Mouse (Mus musculus): ENCODE measurements around the gene Gm42957.
"Not testable (repeated sequence)": the region's sequence is repeated elsewhere in the genome, so short reads cannot be mapped to it uniquely, and the experiment has no call there.

Gene Gm42957

DNA sequence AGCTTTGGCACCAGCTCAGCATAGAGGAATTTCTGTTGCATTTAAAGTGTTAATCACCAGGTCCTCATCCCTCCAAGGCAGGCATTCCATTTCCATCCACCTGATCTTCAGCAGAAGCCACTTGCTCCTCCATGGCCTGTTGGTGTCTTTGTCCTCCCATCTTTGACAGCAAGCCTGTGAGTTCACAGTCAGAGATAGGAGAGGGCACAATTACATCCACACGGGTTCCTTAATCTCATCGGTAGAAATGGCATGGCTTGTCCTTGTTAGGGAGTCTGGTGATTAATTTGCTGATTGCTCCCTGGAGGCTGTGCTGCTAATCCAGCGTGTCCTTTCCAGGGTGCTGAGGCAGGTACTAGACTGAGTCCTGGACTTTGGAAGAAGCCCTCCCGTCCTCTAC is 38.2 kb downstream of the Gm42957 start:
- in situ Hi-C loops (cut with MseI, MboI) = no loop called here

DNA sequence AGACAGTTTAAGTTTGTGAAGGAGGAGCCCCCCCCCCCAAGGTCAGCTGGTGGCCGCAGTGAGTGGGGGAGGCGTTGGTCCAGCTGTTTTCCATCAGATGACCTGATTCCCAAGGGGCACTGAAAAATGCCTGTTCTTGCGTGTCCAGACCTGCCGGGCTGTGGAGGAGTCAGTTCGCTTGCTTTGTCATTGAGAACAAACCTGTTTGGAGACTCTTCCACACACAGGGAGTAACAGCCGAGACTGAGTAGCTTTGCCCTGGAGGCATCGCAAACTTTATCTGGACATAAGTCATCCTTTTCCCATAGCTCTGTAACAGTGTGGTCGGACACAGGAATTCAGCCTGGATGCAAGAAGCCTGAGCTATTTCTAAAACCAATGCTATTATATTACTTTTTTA is 39.2 kb downstream of the Gm42957 start:
- in situ Hi-C loops (cut with MseI, MboI) = no loop called here

DNA sequence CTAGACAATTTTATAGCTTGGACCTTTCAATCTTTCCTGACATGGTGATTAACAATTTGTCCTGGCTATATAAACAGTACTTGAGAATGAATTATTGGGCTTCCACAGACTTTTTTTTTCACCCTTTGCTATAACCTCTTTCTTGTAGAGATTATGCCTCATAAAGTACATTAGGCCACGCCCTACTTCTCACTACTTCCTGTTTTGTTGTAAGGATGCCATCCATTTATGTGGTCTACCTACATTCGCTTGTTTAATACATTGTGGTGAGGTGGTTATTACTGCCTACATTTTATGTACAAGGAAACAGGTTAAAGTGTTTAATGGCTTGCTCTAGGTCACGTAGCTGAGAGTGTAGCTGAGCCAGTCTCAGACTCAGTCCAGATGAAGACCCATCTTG is 39.9 kb downstream of the Gm42957 start:
- in situ Hi-C loops (cut with MseI, MboI) = no loop called here

DNA sequence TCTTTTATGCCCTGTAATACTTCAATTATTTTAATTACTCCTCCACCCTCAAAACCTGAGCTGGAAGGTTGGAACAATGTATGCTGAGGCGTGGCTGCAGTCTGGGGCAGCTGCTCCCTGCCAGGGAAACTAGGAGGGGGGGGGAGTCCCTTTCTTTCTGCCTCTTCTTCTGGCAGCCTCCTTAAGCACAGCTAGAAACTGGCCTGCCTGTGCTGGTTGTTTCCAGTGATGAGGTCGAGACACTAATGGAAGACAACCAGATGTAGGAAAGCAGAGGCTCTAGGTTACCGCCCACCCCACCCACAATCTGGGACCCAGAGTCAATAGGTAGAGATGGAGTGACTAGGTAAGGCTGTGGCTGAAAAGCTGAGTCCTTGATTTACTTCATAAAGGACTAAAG is 40.4 kb downstream of the Gm42957 start:
- in situ Hi-C loops (cut with MseI, MboI) = no loop called here

DNA sequence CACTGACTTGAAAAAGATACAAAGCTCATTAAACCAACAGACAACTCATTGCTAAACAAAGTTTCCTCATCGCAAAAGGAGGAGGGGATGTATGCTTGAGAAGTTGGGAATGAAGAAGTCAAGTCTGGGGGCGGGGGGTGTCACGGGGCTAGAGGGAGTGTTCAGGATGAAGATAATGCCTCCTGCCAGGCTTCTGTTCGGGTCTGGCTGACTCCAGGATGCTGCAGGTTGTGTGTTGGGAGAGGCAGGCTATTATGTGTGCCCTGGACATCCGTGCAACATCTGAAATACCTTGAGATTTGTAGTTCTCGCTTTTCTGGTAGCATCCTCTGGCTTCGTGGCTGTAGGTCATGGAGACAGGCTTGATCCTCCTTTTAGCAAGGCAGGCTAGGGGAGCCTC is 43.2 kb downstream of the Gm42957 start:
- in situ Hi-C loops (cut with MseI, MboI) = no loop called here

DNA sequence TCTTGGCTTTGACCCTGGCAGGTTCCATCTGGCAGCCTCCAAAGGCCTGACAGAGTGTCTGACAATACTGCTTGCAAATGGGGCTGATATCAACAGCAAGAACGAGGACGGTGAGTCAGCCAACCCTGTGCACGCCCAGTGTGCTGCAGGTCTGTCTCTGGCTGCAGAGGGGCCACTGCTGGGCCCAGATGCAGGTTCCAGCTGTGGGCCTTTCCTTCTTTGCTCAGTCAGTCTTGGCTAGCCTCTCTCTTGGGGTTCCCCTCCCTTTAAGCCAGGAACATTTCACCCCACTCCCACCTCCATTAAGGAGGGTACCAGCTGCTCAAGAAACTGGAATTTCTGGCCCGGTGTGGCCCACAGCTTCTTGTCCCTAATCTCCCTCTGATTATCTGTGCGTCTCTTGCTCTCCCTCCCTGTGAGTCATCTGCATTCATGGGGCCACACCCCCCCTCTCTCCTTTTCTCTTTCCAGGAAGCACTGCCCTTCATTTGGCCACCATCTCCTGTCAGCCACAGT is 43.9 kb downstream of the Gm42957 start:
- in situ Hi-C loops (cut with MseI, MboI) = no loop called here

DNA sequence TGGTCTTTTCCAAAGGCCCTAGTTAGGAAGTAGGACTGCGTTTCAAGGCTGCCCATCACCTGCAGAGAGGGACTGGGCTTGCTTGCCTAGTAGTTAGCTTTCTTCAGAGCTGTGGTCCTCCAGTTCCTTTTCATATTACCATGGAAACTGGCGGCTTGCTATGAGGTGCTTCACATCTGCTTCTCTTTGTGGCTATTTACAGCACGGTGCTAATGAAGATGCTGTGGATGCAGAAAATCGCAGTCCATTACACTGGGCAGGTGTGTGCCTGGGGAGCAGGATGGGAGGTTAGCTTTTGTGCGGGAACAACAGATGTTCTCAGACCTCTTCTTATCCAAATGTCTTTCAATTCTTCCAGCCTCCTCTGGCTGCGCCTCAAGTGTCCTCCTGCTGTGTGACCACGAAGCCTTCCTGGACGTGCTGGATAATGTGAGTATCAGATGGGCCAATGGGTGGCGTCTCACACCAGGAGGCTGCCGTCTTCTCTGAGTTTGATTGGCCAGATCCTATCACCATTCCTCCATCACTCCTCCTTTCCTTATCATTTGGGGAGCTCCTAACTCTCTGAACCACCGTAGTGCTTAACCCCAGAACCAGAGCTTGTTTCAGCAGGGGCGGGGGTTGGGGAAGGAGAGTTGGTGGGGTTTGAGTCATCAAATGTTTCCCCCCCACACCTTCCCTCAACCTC is 45.1 kb downstream of the Gm42957 start:
- in situ Hi-C loops (cut with MseI, MboI) = no loop called here

DNA sequence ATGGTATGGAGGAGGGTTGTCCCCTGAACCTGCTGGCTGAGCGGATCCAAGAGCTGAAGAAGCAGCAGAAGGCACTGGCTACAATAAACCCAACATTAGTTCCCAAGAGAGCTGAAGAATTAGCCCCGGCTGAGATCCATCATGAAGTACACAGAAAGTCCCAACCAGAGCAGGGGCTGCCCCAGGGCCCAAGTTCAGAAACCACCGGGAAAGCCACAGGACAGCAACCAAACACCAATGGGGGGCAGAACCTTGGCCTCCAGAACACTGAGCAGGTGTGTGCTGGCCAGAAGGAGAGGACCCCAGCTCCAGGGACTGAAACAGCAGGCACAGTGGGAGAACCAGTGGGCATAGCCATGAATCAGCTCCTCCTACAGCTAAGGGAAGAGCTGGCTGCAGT is 48.2 kb downstream of the Gm42957 start:
- in situ Hi-C loops (cut with MseI, MboI) = no loop called here

DNA sequence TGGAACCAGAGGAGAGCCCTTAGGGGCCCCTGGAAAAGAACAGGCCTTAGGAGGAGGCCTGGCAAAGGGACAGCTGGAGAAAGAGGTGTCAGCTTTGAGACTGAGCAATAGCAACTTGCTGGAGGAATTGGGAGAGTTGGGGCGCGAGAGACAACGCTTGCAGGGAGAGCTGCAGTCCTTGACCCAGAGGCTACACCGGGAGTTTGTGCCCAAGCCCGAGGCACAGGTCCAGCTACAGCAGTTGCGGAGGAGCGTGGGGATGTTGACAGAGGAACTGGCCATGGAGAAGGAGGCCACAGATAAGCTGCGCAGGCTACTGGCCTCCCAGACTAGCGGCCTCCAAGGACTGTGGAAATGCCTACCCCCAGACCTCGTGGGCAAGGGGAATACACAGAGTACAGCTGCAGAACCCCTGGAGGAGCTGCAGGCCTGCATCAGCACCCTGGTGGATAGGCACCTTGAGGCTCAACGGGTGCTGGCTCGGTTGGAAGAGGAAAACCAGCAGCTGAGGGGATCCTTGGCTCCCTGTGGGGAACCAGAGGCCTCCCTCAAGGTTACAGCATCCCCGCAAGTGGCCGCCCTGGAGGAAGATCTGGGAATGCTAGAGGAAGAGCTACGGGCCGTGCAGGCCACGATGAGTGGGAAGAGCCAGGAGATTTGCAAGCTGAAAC is 49.0 kb downstream of the Gm42957 start:
- in situ Hi-C loops (cut with MseI, MboI) = no loop called here

DNA sequence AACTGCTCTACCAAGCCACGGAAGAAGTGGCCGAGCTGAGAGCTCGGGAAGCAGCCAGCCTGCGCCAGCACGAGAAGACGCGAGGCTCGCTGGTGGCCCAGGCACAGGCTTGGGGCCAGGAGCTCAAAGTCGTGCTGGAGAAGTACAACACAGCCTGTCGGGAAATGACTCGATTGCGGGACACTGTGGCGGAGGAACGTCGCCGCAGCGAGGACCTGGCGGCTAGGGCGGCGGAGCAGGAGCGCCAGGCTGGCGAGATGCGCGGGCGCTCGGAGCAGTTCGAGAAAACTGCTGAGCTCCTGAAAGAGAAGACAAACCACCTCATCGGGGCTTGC is 49.5 kb downstream of the Gm42957 start:
- in situ Hi-C loops (cut with MseI, MboI) = no loop called here

DNA sequence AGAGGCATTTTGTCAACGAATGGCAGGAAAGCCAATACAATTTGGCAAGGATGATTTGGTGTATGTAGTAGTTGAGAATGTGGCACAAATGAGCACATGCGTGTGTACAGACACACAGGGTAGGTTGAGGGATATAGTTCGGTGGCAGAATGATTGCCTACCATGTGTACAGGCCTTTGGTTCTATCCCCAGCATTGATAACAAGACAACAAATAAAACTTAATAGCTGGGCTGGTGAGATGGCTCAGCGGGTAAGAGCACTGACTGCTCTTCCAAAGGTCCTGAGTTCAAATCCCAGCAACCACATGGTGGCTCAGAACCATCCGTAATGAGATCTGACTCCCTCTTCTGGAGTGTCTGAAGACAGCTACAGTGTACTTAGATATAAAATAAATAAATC is 50.8 kb downstream of the Gm42957 start:
- in situ Hi-C loops (cut with MseI, MboI) = not testable (repeated sequence)

DNA sequence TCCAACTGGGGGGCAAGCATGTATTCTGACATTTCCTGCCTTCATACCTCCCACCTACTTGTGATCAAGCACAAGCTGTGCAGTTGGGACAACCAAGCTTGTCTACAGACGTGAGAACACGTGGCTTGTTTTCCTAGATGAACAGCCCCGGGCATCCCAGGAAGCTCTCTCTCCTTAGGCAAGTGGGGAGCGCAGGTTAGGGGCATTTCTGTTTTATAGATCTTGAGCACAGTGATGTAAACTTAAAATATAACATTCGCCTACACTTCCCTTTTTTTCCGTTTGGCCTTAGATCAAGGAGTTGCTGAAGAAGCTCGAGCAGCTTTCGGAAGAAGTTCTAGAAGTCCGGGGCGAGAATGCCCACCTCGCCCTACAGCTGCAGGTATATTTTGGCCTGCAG is 53.6 kb downstream of the Gm42957 start:
- in situ Hi-C loops (cut with MseI, MboI) = no loop called here

DNA sequence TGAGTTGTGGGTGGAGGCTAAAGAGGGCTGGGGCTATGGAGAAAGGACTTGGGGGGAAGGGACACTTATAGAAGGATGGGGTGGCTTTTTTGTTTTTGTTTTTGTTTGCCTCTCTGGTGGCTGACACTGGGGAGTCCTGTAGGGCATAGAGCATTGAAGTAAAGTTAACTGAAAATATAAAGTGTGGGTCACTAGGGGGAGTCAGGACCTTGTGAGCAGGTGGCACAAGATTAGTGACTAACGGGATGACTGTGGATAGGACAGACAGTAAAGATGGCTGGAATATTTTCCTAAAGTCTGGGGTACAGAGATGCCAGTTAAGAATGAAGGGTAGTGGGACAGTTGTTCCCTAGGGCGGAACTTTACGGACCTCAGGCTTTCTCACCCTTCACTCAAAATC is 55.0 kb downstream of the Gm42957 start:
- in situ Hi-C loops (cut with MseI, MboI) = no loop called here

DNA sequence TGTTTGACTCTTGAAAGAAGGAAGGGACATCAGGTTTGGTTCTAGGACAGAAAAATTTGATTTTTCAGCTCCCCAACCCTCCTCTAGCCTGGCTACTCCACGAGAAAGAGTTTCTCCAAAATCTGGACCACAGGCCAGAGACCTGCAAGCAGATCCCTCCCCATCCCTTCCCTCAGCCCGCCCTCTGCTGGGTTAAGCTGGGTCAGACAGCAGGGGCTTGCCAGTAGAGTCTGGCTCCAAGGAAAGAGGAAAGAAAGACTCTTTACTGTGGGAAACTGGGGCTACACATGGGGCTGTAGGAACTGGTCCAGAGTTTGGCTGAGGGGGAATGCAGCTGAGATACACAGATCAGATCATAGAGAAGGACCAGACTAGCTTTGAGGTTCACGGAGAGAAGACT is 57.2 kb downstream of the Gm42957 start:
- in situ Hi-C loops (cut with MseI, MboI) = no loop called here

DNA sequence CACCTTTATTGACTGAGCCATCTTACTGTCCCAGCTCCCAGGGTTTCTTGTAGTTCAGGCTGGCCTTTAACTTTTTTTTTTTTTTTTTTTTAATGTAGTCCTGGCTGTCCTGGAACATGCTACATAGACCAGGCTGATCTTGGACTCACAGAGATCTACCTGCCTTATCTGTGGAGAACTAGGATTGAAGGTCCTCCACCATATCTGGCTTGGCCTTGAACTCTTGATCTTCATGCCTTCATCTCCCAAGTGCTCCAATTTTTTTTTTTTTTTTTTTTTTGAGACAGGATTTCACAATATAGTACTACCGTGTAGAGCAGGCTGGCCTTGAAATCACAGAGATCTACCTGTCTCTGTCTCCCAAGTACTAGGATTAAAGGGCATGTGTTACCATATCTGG is 58.3 kb downstream of the Gm42957 start:
- in situ Hi-C loops (cut with MseI, MboI) = no loop called here

DNA sequence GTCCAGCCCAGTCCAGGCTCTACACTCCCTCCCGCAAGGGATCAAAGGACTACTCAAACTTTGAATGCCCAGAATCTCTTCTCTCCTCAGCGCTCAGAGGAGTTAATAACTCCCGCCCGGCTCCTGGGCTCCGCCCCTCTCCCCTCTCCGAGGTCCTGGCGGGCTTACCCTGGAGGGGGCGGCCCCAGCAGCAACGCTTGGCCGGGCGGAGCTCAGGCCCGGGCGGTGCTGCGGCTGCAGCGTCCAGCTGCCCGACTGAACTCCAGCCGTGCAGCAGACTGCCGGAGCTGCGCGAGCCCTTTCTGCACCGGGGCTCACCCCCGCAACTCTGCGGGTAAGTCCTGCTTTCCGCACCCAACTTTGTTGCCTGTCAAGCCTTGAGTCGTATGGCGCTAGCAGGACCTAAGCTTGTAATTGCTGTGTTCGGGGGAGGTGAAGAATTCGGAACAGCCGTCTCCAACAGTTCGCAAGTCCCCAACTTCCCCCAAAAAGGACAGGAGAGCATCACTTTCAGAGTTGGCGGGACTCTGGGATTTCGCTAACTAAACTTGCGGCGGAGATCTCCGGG is 61.0 kb downstream of the Gm42957 start, which contains the start of gene Pias3:
TSS of gene Pias3 (plus strand) at position 187 of the 568 bp plus-strand sequence.
- in situ Hi-C loops (cut with MseI, MboI) = no loop called here

DNA sequence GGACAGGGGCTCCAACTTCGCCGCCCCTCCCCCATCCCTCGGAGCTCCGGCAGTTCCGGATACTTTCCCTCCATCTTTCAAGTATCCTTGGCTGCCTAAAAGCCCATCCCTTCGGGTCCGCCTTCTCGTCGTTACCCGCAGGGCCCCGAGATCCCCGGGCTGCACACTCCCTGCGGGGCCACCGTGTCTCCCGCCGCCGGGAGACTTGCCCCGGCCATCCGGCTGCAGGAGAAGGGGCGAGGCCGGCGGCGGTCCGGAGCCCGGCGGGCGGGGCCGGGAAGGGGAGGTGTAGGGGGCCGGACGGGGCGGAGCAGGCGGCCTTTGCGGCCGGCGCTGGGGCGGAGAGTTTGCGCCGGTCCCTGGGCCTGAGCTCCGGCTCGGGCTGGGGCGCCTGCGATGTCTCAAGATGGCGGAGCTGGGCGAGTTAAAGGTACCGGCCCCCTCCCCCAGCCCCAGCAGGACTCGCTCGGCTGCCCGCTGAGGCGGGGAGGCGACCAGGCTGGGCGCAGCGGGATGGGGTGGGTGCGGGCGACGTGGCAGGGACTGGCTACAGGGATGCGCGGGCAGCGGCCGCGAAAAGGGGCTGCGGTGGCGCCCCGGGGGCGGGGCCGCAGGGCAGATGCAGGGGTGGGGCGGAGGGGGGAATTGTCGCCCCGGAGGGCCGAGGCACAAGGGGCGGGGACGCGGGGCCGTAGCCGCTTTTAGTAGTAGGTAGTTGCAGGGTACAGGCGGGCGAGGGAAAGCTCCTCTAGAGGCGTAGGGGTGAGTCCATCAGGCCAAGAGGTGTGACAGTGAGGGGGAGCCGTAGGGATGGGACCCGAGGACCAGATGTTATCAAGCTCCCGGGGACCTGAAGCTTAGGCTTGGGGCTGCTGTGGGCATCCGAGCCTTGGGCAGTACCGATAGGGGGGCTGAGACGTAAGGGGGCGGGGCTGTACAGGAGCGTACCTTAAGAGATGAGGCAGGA is 61.8 kb downstream of the Gm42957 start:
- in situ Hi-C loops (cut with MseI, MboI) = no loop called here

DNA sequence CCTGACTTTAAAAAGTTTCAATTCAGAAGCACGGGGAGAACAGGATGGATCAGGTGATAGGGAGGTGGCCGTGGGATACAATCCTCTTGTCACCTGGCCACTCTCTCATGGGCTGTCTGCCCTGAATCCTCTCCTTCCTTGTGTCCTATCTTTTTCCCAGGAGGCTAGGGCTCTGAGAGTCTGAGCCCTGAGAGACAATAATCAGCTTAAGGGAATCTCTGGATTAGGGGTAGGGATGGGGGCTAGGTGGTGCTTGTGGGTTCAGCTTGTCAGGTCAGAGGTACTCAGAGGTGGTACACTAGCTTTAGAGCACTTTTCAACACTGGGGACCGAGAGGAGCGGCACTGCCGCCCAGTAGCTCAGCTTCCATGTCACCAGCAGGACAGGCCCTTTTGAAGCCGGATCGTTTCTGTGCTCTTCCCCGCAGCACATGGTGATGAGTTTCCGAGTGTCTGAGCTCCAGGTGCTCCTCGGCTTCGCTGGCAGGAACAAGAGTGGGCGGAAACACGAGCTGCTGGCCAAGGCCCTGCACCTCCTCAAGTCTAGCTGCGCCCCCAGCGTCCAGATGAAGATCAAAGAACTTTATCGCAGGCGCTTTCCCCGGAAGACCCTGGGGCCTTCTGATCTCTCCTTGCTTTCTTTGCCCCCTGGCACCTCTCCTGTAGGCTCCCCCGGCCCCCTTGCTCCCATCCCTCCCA is 63.9 kb downstream of the Gm42957 start:
- in situ Hi-C loops (cut with MseI, MboI) = no loop called here

DNA sequence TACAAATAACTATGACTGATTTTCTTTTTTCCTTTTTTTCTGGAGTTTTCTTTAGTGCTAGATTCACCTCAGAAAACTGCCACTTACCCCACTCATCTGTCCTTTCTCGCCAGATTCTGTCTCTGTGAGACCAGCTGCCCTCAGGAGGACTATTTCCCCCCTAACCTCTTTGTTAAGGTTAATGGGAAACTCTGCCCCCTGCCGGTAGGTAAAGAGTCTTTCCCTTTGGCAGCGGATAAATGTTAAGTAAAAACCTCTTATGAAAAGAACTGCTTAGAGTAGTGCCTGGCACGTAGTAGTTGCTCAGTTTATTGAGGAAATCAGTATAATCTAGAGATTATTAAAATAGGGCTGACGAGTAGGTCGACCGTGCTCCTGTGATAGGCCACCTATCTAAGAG is 65.1 kb downstream of the Gm42957 start:
- in situ Hi-C loops (cut with MseI, MboI) = loop anchor here in 1 of 2 experiments (5.0 kb wide), 1 partner anchor 33 kb away; no protein-coding TSS in a partner anchor

DNA sequence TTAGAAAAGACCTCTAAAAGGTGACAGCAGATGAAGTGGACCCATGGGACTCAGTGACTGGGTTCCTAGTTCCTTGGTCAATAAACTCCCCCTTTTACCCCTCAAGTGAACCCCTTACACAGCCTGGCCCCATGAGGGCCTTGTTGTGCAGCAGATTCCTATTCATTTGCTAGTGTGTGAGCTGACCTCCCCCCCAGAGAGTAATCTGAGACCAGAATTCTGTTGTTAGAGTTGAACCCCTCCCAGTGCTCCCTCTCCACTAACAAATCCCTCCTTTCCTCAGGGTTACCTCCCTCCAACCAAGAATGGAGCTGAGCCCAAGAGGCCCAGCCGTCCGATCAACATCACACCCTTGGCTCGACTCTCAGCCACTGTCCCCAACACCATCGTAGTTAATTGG is 65.7 kb downstream of the Gm42957 start:
- in situ Hi-C loops (cut with MseI, MboI) = loop anchor here in 1 of 2 experiments (5.0 kb wide), 1 partner anchor 34 kb away; no protein-coding TSS in a partner anchor

Measured in mouse trophoblast stem cell (cell line).